Mouse (Mus musculus): ENCODE data around the gene Hoxa9.

Gene Hoxa9

DNA sequence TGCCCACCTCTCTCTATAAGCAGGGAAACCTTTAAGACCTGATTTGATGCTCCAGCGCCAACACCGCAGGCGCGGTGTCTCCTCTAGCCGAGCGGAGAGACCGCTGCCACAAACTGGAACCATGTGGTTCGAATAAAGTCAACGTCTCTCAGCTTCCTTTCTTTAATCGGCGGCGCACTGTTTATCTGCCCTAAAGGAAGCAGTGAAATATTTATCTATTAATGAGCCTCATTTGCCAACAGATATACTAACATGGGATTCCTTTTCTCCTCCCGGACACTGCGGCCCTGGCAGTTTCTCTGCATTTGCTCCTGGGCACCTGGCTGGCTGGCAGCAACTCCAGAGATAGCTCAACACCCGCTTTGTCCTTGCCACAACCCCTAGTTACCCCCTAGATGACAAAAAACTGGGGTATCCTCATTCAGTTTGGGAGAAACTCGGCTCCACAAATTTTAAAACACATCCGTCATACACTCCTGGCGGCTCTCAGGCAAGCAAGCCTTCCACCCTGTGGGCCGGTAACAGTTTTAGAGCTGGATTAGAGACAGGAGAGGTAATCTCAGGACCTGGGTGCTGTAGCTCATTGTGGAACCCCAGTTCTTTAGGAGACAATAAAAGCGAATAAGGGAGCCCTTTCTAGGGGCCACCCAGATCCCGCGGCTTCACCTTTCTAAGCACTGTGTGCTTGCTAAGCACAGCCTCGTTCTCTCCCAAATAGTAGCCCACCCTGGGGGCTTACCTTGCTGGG, 12.8 kb downstream of the Hoxa9 start:
- no peak for DNase-seq (ENCODE audit: low read depth, low spot score)

DNA sequence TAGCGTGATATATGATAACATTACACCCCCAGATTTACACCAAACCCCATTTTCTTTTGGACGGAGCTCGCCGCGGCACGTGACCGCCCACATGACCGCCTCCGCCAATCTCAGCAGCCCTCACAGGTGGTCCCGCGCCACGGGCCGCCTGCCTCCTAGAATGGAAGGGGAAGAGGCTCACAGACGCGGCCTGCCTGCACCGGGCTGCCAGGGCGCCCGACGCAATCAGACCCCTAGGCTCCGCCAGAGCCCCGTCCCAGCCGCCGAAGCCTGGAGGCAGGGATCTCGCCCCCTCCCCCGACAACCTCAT, 13.5 kb downstream of the Hoxa9 start:
- no peak for DNase-seq (ENCODE audit: low read depth, low spot score)

DNA sequence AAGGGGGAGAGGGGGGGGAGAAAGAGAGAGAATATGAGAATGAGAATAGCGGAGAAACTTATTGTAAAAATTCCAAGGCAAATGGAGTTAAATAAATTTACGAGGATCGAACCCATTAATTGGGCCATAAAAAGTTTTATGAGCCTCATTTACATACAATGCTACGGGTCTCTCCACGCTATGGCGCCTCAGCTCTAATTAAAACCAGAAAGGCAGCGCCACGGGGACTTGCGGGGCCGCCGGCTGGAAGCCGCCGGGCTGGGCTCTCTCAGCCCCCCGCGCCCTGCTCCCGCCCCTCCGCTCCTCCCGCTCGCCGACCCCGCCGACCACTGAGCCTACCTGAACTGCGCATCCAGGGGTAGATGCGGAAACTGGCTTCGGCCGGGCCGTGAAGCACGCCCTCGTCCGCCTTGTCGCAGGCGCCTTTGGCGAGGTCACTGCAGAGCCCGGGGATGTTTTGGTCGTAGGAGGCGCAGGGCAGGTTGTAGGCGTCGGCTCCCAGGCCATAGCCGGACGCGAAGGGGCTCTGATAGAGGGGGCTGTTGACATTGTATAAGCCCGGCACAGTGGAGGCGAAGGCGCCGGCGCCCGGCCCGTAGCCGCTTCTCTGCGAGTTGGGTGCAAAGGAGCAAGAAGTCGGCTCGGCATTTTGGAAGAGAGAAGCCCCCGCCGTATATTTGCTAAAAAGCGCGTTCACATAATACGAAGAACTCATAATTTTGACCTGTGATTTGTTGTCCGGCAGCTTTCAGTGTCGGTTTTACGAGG, 14.0 kb downstream of the Hoxa9 start:
- DNase-seq (ENCODE audit: low read depth, low spot score): no peak

GRCm38 (mm10) chr6:52215771-52216535, 14.9 kb downstream of the Hoxa9 start:
- DNase-seq (ENCODE audit: low read depth, low spot score): no peak

- DNase-seq (ENCODE audit: low read depth, low spot score): no peak
Measured at GRCm38 (mm10) chr6:52215070-52215469, 15.8 kb downstream of the Hoxa9 start.

- DNase-seq (ENCODE audit: low read depth, low spot score): no peak
Measured at GRCm38 (mm10) chr6:52214271-52214670, 16.6 kb downstream of the Hoxa9 start.

GRCm38 (mm10) chr6:52213119-52213986, 17.5 kb downstream of the Hoxa9 start, which contains the start of the genes Hoxa3 and Gm28308:
Gene Hoxa3, minus strand, starts transcription at chr6:52213336.
Gene Gm28308, minus strand, starts transcription at chr6:52213339.
- no peak for DNase-seq (ENCODE audit: low read depth, low spot score)

GRCm38 (mm10) chr6:52212556-52213118, 18.3 kb downstream of the Hoxa9 start:
- no peak for DNase-seq (ENCODE audit: low read depth, low spot score)

DNA sequence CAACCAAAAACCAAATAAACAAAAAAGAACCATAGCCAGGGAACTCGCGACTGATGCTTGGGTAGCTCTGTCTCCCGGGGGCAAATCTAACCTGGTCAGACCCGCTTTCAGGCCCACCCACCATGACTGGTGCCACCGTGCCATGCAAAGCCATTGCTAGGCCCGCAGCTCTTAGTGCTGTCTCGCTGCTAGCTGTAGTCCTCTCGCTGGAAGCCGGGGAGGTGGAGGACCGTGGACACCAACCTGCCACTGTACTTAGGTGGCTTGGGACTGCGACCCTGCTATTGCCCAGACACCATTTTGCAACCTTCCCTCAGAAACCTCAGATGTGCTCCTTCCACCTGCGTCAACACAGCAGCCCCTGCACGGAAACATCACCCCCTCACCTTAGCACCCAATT, 18.9 kb downstream of the Hoxa9 start:
- DNase-seq (ENCODE audit: low read depth, low spot score): no peak

- peak; percentile 64 for DNase-seq (ENCODE audit: low read depth, low spot score)
Measured at GRCm38 (mm10) chr6:52211170-52211935, 19.5 kb downstream of the Hoxa9 start.

DNA sequence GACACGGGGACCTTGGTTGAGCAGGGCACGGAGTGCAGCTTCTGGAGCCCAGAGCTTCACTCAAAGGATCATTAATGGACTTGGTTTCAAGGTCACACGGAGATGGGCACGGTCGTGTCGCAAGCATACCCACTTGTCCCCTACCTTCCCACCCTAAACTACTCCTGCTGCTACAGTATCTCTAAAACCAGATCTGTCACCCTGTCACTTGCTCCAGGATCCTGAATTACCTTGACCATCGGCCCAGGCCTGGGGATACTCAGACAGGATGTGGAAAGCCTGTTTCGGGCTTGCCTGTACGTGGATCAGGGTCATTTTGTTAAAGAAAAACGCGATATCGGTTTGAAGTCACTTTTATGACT, 21.2 kb downstream of the Hoxa9 start:
- DNase-seq (ENCODE audit: low read depth, low spot score): no peak

DNA sequence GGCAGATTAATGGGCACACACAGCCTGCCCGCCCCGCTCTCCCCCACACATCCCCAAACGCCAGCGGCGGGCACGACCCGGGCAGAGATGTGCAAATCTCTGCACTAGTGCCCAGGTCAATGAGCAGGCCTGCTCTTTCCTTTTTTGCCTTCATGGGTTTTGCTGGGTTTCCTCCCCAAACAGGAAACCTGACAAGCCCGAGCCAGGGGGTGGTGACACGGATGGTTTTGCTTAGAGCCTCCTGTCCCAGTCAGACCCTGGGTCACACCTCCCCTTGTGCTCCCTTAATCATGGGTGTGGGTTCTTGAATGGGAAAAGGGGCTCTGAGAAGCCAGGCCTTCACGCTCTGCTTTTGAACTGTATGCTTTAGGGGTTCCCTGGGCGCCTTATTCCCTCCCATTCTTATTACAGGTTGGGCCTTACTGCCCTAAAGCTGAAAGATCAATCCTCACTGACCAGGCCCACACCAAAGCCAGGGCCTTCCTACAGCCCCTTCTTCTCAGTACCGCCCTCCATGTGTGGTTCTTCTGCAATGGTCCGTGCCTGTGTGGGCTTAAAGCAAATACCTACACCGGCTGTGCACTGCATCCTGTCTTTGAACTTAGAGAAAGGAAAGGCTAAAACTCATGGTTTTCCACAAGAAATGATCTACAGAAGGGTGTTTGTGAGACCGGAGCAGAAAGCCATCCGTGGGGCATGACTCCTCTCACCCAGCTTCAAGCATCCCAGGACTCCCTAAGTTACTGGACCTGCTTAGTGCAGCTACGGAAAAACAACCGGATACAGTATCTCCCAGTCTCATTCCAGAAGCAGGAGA, 21.8 kb downstream of the Hoxa9 start:
- no peak for DNase-seq (ENCODE audit: low read depth, low spot score)

- no peak for DNase-seq (ENCODE audit: low read depth, low spot score)
Measured at GRCm38 (mm10) chr6:52208072-52208867, 22.6 kb downstream of the Hoxa9 start, which contains the start of gene Hoxa6. Gene Hoxa6, minus strand, starts transcription at chr6:52208722.

GRCm38 (mm10) chr6:52207684-52207976, 23.3 kb downstream of the Hoxa9 start:
- no peak for DNase-seq (ENCODE audit: low read depth, low spot score)

DNA sequence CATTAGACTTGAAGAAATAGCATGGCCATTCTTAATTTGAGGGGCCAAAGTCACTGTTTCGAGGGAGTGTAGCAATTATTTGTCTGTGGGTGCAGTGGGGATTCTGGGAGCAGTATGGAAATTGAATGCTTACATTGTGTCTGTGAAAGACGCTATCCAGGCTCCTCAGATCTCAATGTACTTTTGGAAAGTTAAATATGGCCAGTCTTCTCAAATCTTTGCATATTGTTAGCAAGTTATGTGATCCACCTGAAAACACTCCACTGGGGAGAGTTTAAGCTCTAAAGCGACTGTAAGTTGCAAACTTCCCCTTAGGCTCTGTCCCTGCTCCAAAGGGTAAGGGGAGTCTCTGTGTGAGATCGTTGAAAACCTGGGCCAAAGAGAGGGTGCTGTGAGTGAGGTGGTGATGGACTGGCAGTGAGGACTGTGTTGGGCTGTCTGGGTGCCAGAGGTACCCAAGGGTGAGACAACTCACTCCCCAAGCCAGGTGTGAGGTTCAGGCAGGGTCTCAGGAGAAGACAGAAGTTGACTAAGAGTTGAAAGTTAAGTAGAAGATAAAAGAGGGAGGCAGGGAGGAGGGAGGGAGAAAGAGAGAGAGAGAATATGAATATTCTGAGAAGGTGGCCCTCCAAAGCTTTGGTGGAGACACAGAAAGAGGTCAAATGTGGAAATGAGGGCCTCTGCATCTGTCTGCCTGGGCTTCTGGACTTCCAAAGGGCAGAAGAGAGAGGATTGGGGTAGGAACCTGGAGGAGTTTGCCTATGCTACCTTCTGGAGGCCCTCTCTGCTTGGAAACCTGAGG, 23.8 kb downstream of the Hoxa9 start:
- no peak for DNase-seq (ENCODE audit: low read depth, low spot score)

- DNase-seq (ENCODE audit: low read depth, low spot score): no peak
Measured at GRCm38 (mm10) chr6:52205638-52206621, 25.0 kb downstream of the Hoxa9 start.

GRCm38 (mm10) chr6:52205221-52205620, 25.7 kb downstream of the Hoxa9 start:
- no peak for DNase-seq (ENCODE audit: low read depth, low spot score)

All from retina, postnatal 7 days (tissue).